Mouse (Mus musculus): ENCODE results near the gene Rnaseh1. TPM values are rescaled to one million over a fixed set of nuclear protein-coding genes. Genes with fewer than 3 reads are reported as not detected.
A peak's percentile ranks its signal among the peaks of the same experiment; 100 is the strongest.

Rnaseh1 gene
- 24.0 and 24.2 TPM in 2 replicates for polyA plus RNA-seq (2014; fragmentation: Nextera tagmentation; extraction: Ambion mirVana)

DNA sequence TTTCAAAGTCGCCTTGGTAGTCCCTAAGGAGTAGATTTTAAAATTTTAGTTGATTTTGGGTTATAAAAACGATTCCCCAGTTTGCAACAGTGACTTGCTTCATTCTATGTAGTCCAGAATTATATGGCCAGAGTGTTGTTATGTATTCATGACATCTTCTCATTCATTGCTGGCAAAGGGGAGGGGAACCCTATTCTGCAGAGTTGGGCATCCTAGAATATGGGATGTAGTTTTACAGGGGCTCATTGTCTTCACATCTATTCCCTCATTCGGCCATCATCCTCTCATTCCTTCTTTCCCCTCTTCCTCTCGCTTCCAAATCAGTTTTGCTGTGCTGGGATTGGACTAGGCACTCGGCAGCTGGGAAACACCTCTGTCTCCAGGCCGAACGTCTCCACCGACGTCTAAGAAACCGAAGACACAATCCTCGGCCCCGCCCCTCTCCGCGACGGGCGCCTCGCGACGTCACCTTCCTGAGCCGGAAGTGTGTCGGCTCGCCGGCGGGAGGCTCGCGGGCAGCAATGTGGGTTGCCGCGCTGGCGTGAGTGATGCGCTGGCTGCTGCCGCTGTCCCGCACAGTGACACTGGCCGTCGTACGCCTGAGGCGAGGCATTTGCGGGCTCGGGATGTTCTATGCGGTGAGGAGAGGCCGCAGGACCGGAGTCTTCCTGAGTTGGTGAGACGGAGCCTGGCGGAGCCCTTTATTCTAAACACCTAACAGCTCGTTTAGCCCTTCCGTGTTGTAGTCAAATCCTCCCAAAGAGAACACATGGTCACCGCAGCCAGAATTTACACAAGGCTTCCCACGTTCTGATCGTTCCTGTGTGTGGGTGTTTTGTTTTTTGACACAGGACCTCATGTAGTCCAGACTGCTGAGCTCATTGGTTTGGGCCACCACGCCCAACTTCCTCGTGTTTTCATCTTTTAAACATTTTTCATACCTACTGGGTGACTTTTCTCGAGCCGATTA lies at the start of gene Rnaseh1:
Gene Rnaseh1, plus strand, starts transcription at position 462 of the 970 bp plus-strand sequence.
- H3K9ac ChIP-seq (ENCODE audit: low read depth, low read length), result peak within 1 kb of the TSS; percentile 86
- H3K9me3 ChIP-seq (ENCODE audit: control insufficient read depth, low read length), result no peaks in the 10 kb centered on the region
- ATAC-seq (ENCODE audit: low read depth) (peak; percentile 97), DNase-seq (ENCODE audit: low spot score) (peak; percentile 95)
- H3K36me3 ChIP-seq (ENCODE audit: control insufficient read depth, insufficient read depth, low read length), result peaks cover 19% of the 10 kb centered on the region; the same call in 1 of the 2 replicates
- H3K27me3 ChIP-seq (replicated peaks; ENCODE audit: control insufficient read depth, insufficient read depth, low read length), result no peaks in the 10 kb centered on the region
- peak within 1 kb of the TSS; percentile 88 for H3K4me3 ChIP-seq (ENCODE audit: low read depth, low read length)
- H3K27ac ChIP-seq (replicated peaks; ENCODE audit: low read depth, low read length), result peak within 1 kb of the TSS; percentile 74
- peak within 1 kb of the TSS; percentile 82 for H3K4me2 ChIP-seq (ENCODE audit: low read depth, low read length)
- peaks cover 6% of the 10 kb centered on the region; the same call in 1 of the 2 replicates for H3K4me1 ChIP-seq (ENCODE audit: control insufficient read depth, insufficient read depth, low read length)
- WGBS, result 2% methylated on average over 52 of the region's 52 CpGs

GRCm38 (mm10) chr12:28602259-28602658 lies 47.1 kb upstream of the Rnaseh1 start:
- H3K27ac ChIP-seq (replicated peaks; ENCODE audit: low read depth, low read length), result no peak overlapping the region
- no peak overlapping the region for H3K4me3 ChIP-seq (ENCODE audit: low read depth, low read length)
- no peak overlapping the region for H3K4me2 ChIP-seq (ENCODE audit: low read depth, low read length)
- ATAC-seq (ENCODE audit: low read depth) (peak; percentile 72; the same call in 1 of the 2 replicates), DNase-seq (ENCODE audit: low spot score) (peak; percentile 26)
- H3K36me3 ChIP-seq (ENCODE audit: control insufficient read depth, insufficient read depth, low read length), result no peaks in the 10 kb centered on the region
- 18% methylated on average over 4 of the region's 4 CpGs for WGBS
- H3K9me3 ChIP-seq (ENCODE audit: control insufficient read depth, low read length), result no peaks in the 10 kb centered on the region
- no peaks in the 10 kb centered on the region for H3K27me3 ChIP-seq (replicated peaks; ENCODE audit: control insufficient read depth, insufficient read depth, low read length)
- H3K4me1 ChIP-seq (ENCODE audit: control insufficient read depth, insufficient read depth, low read length), result no peaks in the 10 kb centered on the region
- no peak overlapping the region for H3K9ac ChIP-seq (ENCODE audit: low read depth, low read length)

DNA sequence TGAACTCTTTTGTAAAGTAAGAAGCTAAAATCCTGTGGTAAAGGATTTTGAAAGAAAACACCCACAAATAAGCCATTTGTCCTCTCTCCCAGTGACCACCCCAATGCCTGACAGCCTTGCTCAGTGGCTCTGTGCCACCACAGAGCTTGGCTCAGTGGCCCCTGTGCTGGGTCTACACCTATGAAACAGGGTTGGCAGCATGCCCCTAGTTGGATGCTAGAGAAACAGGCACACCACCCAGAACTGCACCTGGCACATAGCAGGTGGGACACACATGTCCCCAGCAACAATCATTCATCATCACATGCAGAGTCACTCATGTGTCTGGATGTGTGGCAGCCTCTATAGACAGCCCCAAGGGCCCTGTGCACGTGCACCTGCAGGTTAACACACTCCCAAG lies 45.9 kb upstream of the Rnaseh1 start:
- H3K4me1 ChIP-seq (ENCODE audit: control insufficient read depth, insufficient read depth, low read length), result 0 out of 2 replicates have a peak, but pooled peaks cover 3% of the 10 kb centered on the region
- no peaks in the 10 kb centered on the region for H3K27me3 ChIP-seq (replicated peaks; ENCODE audit: control insufficient read depth, insufficient read depth, low read length)
- no peak overlapping the region for H3K4me2 ChIP-seq (ENCODE audit: low read depth, low read length)
- 70% methylated on average over 1 of the region's 1 CpGs for WGBS
- H3K36me3 ChIP-seq (ENCODE audit: control insufficient read depth, insufficient read depth, low read length), result no peaks in the 10 kb centered on the region
- DNase-seq (ENCODE audit: low spot score), result no peak
- H3K27ac ChIP-seq (replicated peaks; ENCODE audit: low read depth, low read length), result no peak overlapping the region
- H3K9ac ChIP-seq (ENCODE audit: low read depth, low read length), result no peak overlapping the region
- no peaks in the 10 kb centered on the region for H3K9me3 ChIP-seq (ENCODE audit: control insufficient read depth, low read length)
- no peak for ATAC-seq (ENCODE audit: low read depth)
- no peak overlapping the region for H3K4me3 ChIP-seq (ENCODE audit: low read depth, low read length)

DNA sequence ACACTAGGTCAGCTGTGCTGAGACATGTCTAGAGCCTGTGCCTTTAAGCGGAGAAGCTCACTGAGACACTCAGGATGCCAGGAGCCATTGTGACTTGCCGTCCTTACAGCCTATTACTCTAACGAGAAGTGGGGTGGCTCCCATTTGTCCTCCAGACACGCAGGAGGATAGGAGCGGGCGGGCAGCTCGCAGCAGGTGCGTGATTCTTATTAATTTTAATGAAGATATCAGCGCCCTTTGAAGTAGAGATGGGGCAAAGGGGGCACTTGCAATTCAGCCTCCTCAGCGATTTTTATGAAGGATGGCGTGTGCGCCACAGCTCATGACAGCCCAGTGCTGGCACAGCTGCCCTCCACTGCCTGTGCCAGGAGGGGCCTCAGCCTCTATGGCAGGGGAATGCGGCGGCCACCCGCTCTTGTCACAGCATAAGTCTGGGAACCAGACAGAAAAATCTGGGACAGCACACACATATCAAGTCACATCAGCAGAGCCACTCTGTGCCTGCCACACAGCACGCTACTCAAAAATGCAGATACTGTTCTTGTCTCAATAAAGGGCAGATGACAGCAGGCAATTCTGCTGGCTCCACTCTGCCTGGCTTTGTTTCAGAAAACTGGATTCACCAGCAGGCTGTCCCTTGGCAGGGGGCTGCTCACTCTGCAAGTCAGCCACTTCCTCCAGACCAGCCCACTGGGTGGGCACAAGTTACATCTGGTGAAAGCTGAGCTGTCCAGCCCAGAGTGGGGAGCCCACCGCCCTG lies 41.7 kb upstream of the Rnaseh1 start:
- Histone ChIP-seq H3K36me3 (ENCODE audit: control insufficient read depth, insufficient read depth, low read length) (no peaks in the 10 kb centered on the region), H3K4me3 (ENCODE audit: low read depth, low read length) (no peak overlapping the region), H3K27ac (replicated peaks; ENCODE audit: low read depth, low read length) (no peak overlapping the region; the same call in 1 of the 2 replicates), H3K4me2 (ENCODE audit: low read depth, low read length) (no peak overlapping the region), H3K27me3 (replicated peaks; ENCODE audit: control insufficient read depth, insufficient read depth, low read length) (no peaks in the 10 kb centered on the region), H3K9ac (ENCODE audit: low read depth, low read length) (no peak overlapping the region), H3K9me3 (ENCODE audit: control insufficient read depth, low read length) (no peaks in the 10 kb centered on the region), H3K4me1 (ENCODE audit: control insufficient read depth, insufficient read depth, low read length) (0 out of 2 replicates have a peak, but pooled peaks cover 3% of the 10 kb centered on the region)
- DNase-seq (ENCODE audit: low spot score) (peak; percentile 53), ATAC-seq (ENCODE audit: low read depth) (peak; percentile 55; the same call in 1 of the 2 replicates)
- WGBS, result 55% methylated on average over 17 of the region's 17 CpGs

- WGBS, result 40% methylated on average over 6 of the region's 6 CpGs
- Histone ChIP-seq H3K4me1 (ENCODE audit: control insufficient read depth, insufficient read depth, low read length) (0 out of 2 replicates have a peak, but pooled peaks cover 3% of the 10 kb centered on the region), H3K4me2 (ENCODE audit: low read depth, low read length) (no peak overlapping the region)
Measured at GRCm38 (mm10) chr12:28612391-28612790, 37.0 kb upstream of the Rnaseh1 start.

GRCm38 (mm10) chr12:28614401-28614800 lies 35.0 kb upstream of the Rnaseh1 start:
- H3K9me3 ChIP-seq (ENCODE audit: control insufficient read depth, low read length), result no peaks in the 10 kb centered on the region
- no peaks in the 10 kb centered on the region for H3K4me1 ChIP-seq (ENCODE audit: control insufficient read depth, insufficient read depth, low read length)
- no peaks in the 10 kb centered on the region for H3K36me3 ChIP-seq (ENCODE audit: control insufficient read depth, insufficient read depth, low read length)
- WGBS, result 71% methylated on average over 7 of the region's 7 CpGs
- H3K4me3 ChIP-seq (ENCODE audit: low read depth, low read length), result no peak overlapping the region
- no peak overlapping the region for H3K9ac ChIP-seq (ENCODE audit: low read depth, low read length)
- H3K27ac ChIP-seq (replicated peaks; ENCODE audit: low read depth, low read length), result no peak overlapping the region
- H3K4me2 ChIP-seq (ENCODE audit: low read depth, low read length), result no peak overlapping the region
- no peak for ATAC-seq (ENCODE audit: low read depth)
- no peaks in the 10 kb centered on the region for H3K27me3 ChIP-seq (replicated peaks; ENCODE audit: control insufficient read depth, insufficient read depth, low read length)
- no peak for DNase-seq (ENCODE audit: low spot score)

More at GRCm38 (mm10) chr12:28612391-28612790, 37.0 kb upstream of the Rnaseh1 start:
- DNase-seq (ENCODE audit: low spot score) (no peak), ATAC-seq (ENCODE audit: low read depth) (no peak)
- no peak overlapping the region for H3K27ac ChIP-seq (replicated peaks; ENCODE audit: low read depth, low read length)
- no peak overlapping the region for H3K4me3 ChIP-seq (ENCODE audit: low read depth, low read length)
- H3K9ac ChIP-seq (ENCODE audit: low read depth, low read length), result no peak overlapping the region
- H3K9me3 ChIP-seq (ENCODE audit: control insufficient read depth, low read length), result no peaks in the 10 kb centered on the region
- no peaks in the 10 kb centered on the region for H3K36me3 ChIP-seq (ENCODE audit: control insufficient read depth, insufficient read depth, low read length)
- no peaks in the 10 kb centered on the region for H3K27me3 ChIP-seq (replicated peaks; ENCODE audit: control insufficient read depth, insufficient read depth, low read length)

- no peaks in the 10 kb centered on the region for H3K27me3 ChIP-seq (replicated peaks; ENCODE audit: control insufficient read depth, insufficient read depth, low read length)
- no peak overlapping the region for H3K27ac ChIP-seq (replicated peaks; ENCODE audit: low read depth, low read length)
- DNase-seq (ENCODE audit: low spot score) (no peak), ATAC-seq (ENCODE audit: low read depth) (no peak)
- 0 out of 2 replicates have a peak, but pooled peaks cover 3% of the 10 kb centered on the region for H3K4me1 ChIP-seq (ENCODE audit: control insufficient read depth, insufficient read depth, low read length)
- H3K4me3 ChIP-seq (ENCODE audit: low read depth, low read length), result no peak overlapping the region
- H3K9me3 ChIP-seq (ENCODE audit: control insufficient read depth, low read length), result no peaks in the 10 kb centered on the region
- 72% methylated on average over 4 of the region's 4 CpGs for WGBS
- no peaks in the 10 kb centered on the region for H3K36me3 ChIP-seq (ENCODE audit: control insufficient read depth, insufficient read depth, low read length)
- H3K4me2 ChIP-seq (ENCODE audit: low read depth, low read length), result no peak overlapping the region
- no peak overlapping the region for H3K9ac ChIP-seq (ENCODE audit: low read depth, low read length)
Measured at GRCm38 (mm10) chr12:28617297-28617696, 32.1 kb upstream of the Rnaseh1 start.

DNA sequence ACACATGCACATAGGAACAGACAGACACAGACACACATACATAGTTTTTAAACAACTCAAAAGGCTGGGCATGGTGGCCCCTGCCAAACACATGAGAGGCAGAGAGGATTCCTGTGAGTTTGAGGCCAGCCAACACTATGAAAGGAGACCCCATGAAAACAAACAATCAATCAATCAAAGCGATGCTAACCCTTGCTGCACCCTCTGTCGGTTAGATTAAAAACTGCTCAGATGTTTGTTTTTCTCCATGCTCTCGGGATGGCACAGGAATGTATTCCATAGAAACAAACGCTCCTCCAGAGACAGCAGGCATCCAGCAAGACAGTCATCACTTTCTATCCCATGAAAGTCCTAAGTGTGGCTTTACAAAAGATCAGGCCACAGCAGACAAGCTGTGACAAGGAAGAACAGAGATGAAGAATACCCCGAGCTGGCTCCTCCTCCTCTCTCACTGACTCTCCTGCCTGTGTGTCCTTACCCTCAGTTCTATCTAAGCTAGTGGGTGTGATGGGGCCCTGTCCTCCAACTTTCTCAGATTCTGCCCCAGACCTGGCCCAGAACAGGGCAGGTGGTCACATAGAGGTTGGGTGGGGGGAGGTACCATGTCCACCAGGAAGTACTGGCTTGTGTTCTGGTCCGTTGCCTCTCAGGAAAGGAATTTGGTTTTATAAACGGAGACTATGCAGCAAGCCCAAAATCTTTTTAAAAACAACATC lies 27.8 kb upstream of the Rnaseh1 start:
- H3K4me1 ChIP-seq (ENCODE audit: control insufficient read depth, insufficient read depth, low read length), result 0 out of 2 replicates have a peak, but pooled peaks cover 5% of the 10 kb centered on the region
- no peak overlapping the region for H3K27ac ChIP-seq (replicated peaks; ENCODE audit: low read depth, low read length)
- H3K4me3 ChIP-seq (ENCODE audit: low read depth, low read length), result no peak overlapping the region
- no peaks in the 10 kb centered on the region for H3K27me3 ChIP-seq (replicated peaks; ENCODE audit: control insufficient read depth, insufficient read depth, low read length)
- H3K9me3 ChIP-seq (ENCODE audit: control insufficient read depth, low read length), result no peaks in the 10 kb centered on the region
- 23% methylated on average over 7 of the region's 7 CpGs for WGBS
- no peak for ATAC-seq (ENCODE audit: low read depth)
- H3K4me2 ChIP-seq (ENCODE audit: low read depth, low read length), result no peak overlapping the region
- no peak for DNase-seq (ENCODE audit: low spot score)
- H3K9ac ChIP-seq (ENCODE audit: low read depth, low read length), result no peak overlapping the region
- no peaks in the 10 kb centered on the region for H3K36me3 ChIP-seq (ENCODE audit: control insufficient read depth, insufficient read depth, low read length)
